Mouse (Mus musculus) CD4-positive, CD25-positive, alpha-beta regulatory T cell, adult 9 weeks (primary cell): ENCODE data around the gene Dhx8. TPM values are rescaled to one million over a fixed set of nuclear protein-coding genes. Genes with fewer than 3 reads are reported as not detected.

Experiments used
- polyA plus RNA-seq: library from polyadenylated mRNA; unstranded; fragments of 100-300 nt; shearing (Covaris generic); gene quantifications from one replicate; pipeline ENCODE4 v1.2.1, GENCODE M21; 2017

The Dhx8 gene
- 66.9 TPM for polyA plus RNA-seq

GRCm38 (mm10) chr11:101732518-101733440 lies at the start of gene Dhx8:
Gene Dhx8, plus strand, starts transcription at chr11:101732919.

GRCm38 (mm10) chr11:101785143-101785851 lies 52.6 kb downstream of the Dhx8 start, which contains the start of gene Etv4:
Gene Etv4, minus strand, starts transcription at chr11:101785371.

Other genes with a start within 250 kb of the Dhx8 start
- 3.9 TPM for gene Brca1, start 181.0 kb upstream of the Dhx8 start, polyA plus RNA-seq
- gene Nbr1, start 180.8 kb upstream of the Dhx8 start, polyA plus RNA-seq, result 127 TPM
- 11.4 TPM for gene Tmem106a, start 150.7 kb upstream of the Dhx8 start, polyA plus RNA-seq
- gene Gm11634, start 133.7 kb upstream of the Dhx8 start, polyA plus RNA-seq, result not detected
- gene Rdm1, start 105.7 kb upstream of the Dhx8 start, polyA plus RNA-seq, result 74.8 TPM
- 2.1 TPM for gene Arl4d, start 67.4 kb upstream of the Dhx8 start, polyA plus RNA-seq
- not detected for gene Etv4, start 52.5 kb downstream of the Dhx8 start, polyA plus RNA-seq
- gene Meox1, start 161.5 kb downstream of the Dhx8 start, polyA plus RNA-seq, result not detected
- gene Sost, start 234.1 kb downstream of the Dhx8 start, polyA plus RNA-seq, result not detected